Mouse (Mus musculus) intestine, embryonic 14.5 days (tissue): ENCODE measurements around the gene Zbtb5. TPM values are rescaled to one million over a fixed set of nuclear protein-coding genes. Genes with fewer than 3 reads are reported as not detected.
A peak's percentile ranks its signal among the peaks of the same experiment; 100 is the strongest.

Experiments used
- ATAC-seq: fragments of 200-750 bp; cut with Nextera tagmentation; replicated peaks from 2 replicates; pipeline ENCODE4 v1.8.0; 2017; ENCODE audit warnings: low read depth, moderate number of reproducible peaks, moderate TSS enrichment, moderate library complexity; ENCODE audit not compliant: low FRiP score, low TSS enrichment
- DNase-seq: peaks from one replicate; pipeline ENCODE4 v3.0.0-alpha.2; 2018; ENCODE audit warnings: low spot score
- H3K27ac ChIP-seq: fragments of 300-500 bp; sonication (generic); 2 replicates; pipeline ENCODE4 v1.5.1; 2014; ENCODE audit warnings: low read depth, mild to moderate bottlenecking, control low read depth
- H3K27me3 ChIP-seq: fragments of 300-500 bp; sonication (generic); replicated peaks from 2 replicates; pipeline ENCODE4 v1.6.1; 2014; ENCODE audit warnings: low read length, control low read depth; ENCODE audit not compliant: control insufficient read depth, insufficient read depth
- H3K36me3 ChIP-seq: fragments of 300-500 bp; sonication (generic); 2 replicates; pipeline ENCODE4 v1.6.1; 2014; ENCODE audit warnings: low read length, control low read depth; ENCODE audit not compliant: control insufficient read depth, insufficient read depth
- H3K4me1 ChIP-seq: fragments of 300-500 bp; sonication (generic); replicated peaks from 2 replicates; pipeline ENCODE4 v1.6.1; 2014; ENCODE audit warnings: low read length, control low read depth, mixed read lengths; ENCODE audit not compliant: control insufficient read depth, insufficient read depth
- H3K4me2 ChIP-seq: fragments of 300-500 bp; sonication (generic); 2 replicates; pipeline ENCODE4 v1.6.1; 2014; ENCODE audit warnings: low read length
- H3K4me3 ChIP-seq: fragments of 300-500 bp; sonication (generic); 2 replicates; pipeline ENCODE4 v1.5.1; 2014; ENCODE audit warnings: low read depth, low read length, control low read depth, mixed read lengths
- H3K9ac ChIP-seq: fragments of 300-500 bp; sonication (generic); 2 replicates; pipeline ENCODE4 v1.6.1; 2014; ENCODE audit warnings: mild to moderate bottlenecking, low read length
- H3K9me3 ChIP-seq: fragments of 300-500 bp; sonication (generic); 2 replicates; pipeline ENCODE4 v1.6.1; 2016; ENCODE audit warnings: low read length, control low read depth; ENCODE audit not compliant: control insufficient read depth
- WGBS: fragments of 180-500 bp; shearing (Covaris S2); extraction: QIAGEN DNeasy Blood & Tissue Kit; methylation state at CpG from one replicate; pipeline ENCODE4 v1.1.7; 2014; 5-methylcytosine and 5-hydroxymethylcytosine counted together
- polyA plus RNA-seq: library from polyadenylated mRNA; unstranded; fragments of >200 nt; fragmentation: Nextera tagmentation; extraction: Ambion mirVana; gene quantifications from 2 replicates; pipeline ENCODE4 v1.2.1, GENCODE M21; 2014

Gene Zbtb5
- polyA plus RNA-seq, 1 experiment from 2014 or later, result 21.4 TPM

GRCm38 (mm10) chr4:44970612-44971110, 41.6 kb downstream of the Zbtb5 start:
- Histone ChIP-seq H3K36me3 (no peaks in the 10 kb centered on the region), H3K4me3 (no peak overlapping the region), H3K27me3 (no peaks in the 10 kb centered on the region), H3K9ac (no peak overlapping the region), H3K4me1 (no peaks in the 10 kb centered on the region), H3K4me2 (no peak overlapping the region), H3K9me3 (no peaks in the 10 kb centered on the region), H3K27ac (no peak overlapping the region)
- DNase-seq (peak; percentile 75), ATAC-seq (no peak)
- 22% methylated on average over 10 of the region's 10 CpGs for WGBS

GRCm38 (mm10) chr4:44970056-44970455, 42.2 kb downstream of the Zbtb5 start:
- ATAC-seq, result no peak
- Histone ChIP-seq H3K27ac (no peak overlapping the region), H3K27me3 (no peaks in the 10 kb centered on the region), H3K4me3 (no peak overlapping the region), H3K9ac (no peak overlapping the region), H3K36me3 (no peaks in the 10 kb centered on the region), H3K4me1 (no peaks in the 10 kb centered on the region), H3K9me3 (no peaks in the 10 kb centered on the region), H3K4me2 (no peak overlapping the region)
- 91% methylated on average over 7 of the region's 7 CpGs for WGBS
- no peak for DNase-seq

- no peak overlapping the region for H3K4me3 ChIP-seq
- no peaks in the 10 kb centered on the region for H3K36me3 ChIP-seq
- no peaks in the 10 kb centered on the region for H3K4me1 ChIP-seq
- WGBS, result 86% methylated on average over 8 of the region's 8 CpGs
- H3K4me2 ChIP-seq, result no peak overlapping the region
- H3K9me3 ChIP-seq, result no peaks in the 10 kb centered on the region
- H3K9ac ChIP-seq, result no peak overlapping the region
- ATAC-seq (no peak), DNase-seq (no peak)
- no peaks in the 10 kb centered on the region for H3K27me3 ChIP-seq
- no peak overlapping the region for H3K27ac ChIP-seq
These were observed 44.8 kb downstream of the Zbtb5 start for GRCm38 (mm10) chr4:44967402-44967801.

GRCm38 (mm10) chr4:44965736-44966135, 46.5 kb downstream of the Zbtb5 start:
- H3K27me3 ChIP-seq, result no peaks in the 10 kb centered on the region
- no peak overlapping the region for H3K27ac ChIP-seq
- ATAC-seq, result no peak

GRCm38 (mm10) chr4:44965175-44965574, 47.0 kb downstream of the Zbtb5 start:
- no peak overlapping the region for H3K9ac ChIP-seq
- 76% methylated on average over 2 of the region's 2 CpGs for WGBS
- H3K36me3 ChIP-seq, result no peaks in the 10 kb centered on the region
- DNase-seq, result no peak
- H3K27ac ChIP-seq, result no peak overlapping the region
- no peaks in the 10 kb centered on the region for H3K27me3 ChIP-seq
- H3K4me2 ChIP-seq, result no peak overlapping the region
- H3K4me3 ChIP-seq, result no peak overlapping the region
- H3K4me1 ChIP-seq, result no peaks in the 10 kb centered on the region
- H3K9me3 ChIP-seq, result no peaks in the 10 kb centered on the region
- no peak for ATAC-seq

More at GRCm38 (mm10) chr4:44965736-44966135, 46.5 kb downstream of the Zbtb5 start:
- no peak for DNase-seq
- Histone ChIP-seq H3K4me3 (no peak overlapping the region), H3K9ac (no peak overlapping the region), H3K4me1 (no peaks in the 10 kb centered on the region), H3K36me3 (no peaks in the 10 kb centered on the region), H3K9me3 (no peaks in the 10 kb centered on the region), H3K4me2 (no peak overlapping the region)
- WGBS, result 76% methylated on average over 3 of the region's 3 CpGs

GRCm38 (mm10) chr4:44963156-44963555, 49.1 kb downstream of the Zbtb5 start:
- Histone ChIP-seq H3K36me3 (no peaks in the 10 kb centered on the region), H3K9ac (no peak overlapping the region), H3K27me3 (no peaks in the 10 kb centered on the region), H3K9me3 (no peaks in the 10 kb centered on the region), H3K4me2 (no peak overlapping the region), H3K27ac (no peak overlapping the region), H3K4me3 (no peak overlapping the region), H3K4me1 (no peaks in the 10 kb centered on the region)
- 64% methylated on average over 11 of the region's 11 CpGs for WGBS
- no peak for ATAC-seq
- no peak for DNase-seq

- WGBS, result 93% methylated on average over 13 of the region's 13 CpGs
- no peaks in the 10 kb centered on the region for H3K36me3 ChIP-seq
- ATAC-seq (no peak), DNase-seq (no peak)
- no peak overlapping the region for H3K9ac ChIP-seq
- no peak overlapping the region for H3K27ac ChIP-seq
- H3K27me3 ChIP-seq, result no peaks in the 10 kb centered on the region
- H3K4me3 ChIP-seq, result no peak overlapping the region
- H3K4me2 ChIP-seq, result no peak overlapping the region
- no peaks in the 10 kb centered on the region for H3K4me1 ChIP-seq
- H3K9me3 ChIP-seq, result no peaks in the 10 kb centered on the region
These were observed 53.0 kb downstream of the Zbtb5 start for GRCm38 (mm10) chr4:44959220-44959619.

- Histone ChIP-seq H3K27ac (no peak overlapping the region), H3K27me3 (no peaks in the 10 kb centered on the region), H3K4me2 (no peak overlapping the region), H3K9ac (no peak overlapping the region), H3K36me3 (no peaks in the 10 kb centered on the region), H3K4me3 (no peak overlapping the region), H3K4me1 (no peaks in the 10 kb centered on the region), H3K9me3 (no peaks in the 10 kb centered on the region)
- no peak for ATAC-seq
- 81% methylated on average over 9 of the region's 9 CpGs for WGBS
- no peak for DNase-seq
These were observed 53.4 kb downstream of the Zbtb5 start for GRCm38 (mm10) chr4:44958776-44959175.

GRCm38 (mm10) chr4:44953041-44953440, 59.2 kb downstream of the Zbtb5 start:
- Histone ChIP-seq H3K27me3 (no peaks in the 10 kb centered on the region), H3K4me1 (no peaks in the 10 kb centered on the region), H3K36me3 (no peaks in the 10 kb centered on the region), H3K4me2 (no peak overlapping the region), H3K9ac (no peak overlapping the region), H3K27ac (no peak overlapping the region), H3K4me3 (no peak overlapping the region), H3K9me3 (no peaks in the 10 kb centered on the region)
- WGBS, result 64% methylated on average over 9 of the region's 9 CpGs
- ATAC-seq, result no peak
- no peak for DNase-seq
